Mouse (Mus musculus): ENCODE results near the gene Sh3glb2.

DNA sequence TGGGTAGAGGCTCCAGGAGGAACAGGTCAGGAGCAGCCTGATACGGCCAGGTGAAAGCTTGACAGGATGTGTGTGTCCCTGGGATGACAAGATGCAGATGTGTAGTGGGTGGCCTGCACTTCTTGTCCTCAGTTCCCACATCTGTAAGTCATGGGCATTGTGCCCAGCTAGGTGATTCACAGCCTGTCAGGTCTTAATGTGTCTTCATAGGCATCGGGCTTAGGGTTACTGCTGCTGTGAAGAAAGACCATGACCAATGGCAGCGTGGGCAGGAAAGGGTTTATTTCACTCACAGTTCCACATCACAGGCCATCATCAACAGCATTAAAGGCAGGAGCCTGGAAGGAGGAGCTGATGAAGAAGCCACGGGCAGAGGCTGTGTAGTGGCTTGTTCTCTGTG lies 26.5 kb upstream of the Sh3glb2 start:
- no peak for TF ChIP-seq POLR2A (IDR thresholded peaks at IDR 0.05; ENCODE audit: borderline replicate concordance, extremely low read depth, insufficient read depth, insufficient read length, poor library complexity, severe bottlenecking)
- TF ChIP-seq CTCF (IDR thresholded peaks at IDR 0.05; ENCODE audit: borderline replicate concordance, extremely low read depth, insufficient read depth, insufficient read length) = no peak

All from brain, embryonic 14.5 days (tissue).